Mouse (Mus musculus) thymus, adult 2 months (tissue): ENCODE measurements around the gene Phactr2.

Experiments
- CTCF ChIP-seq: fragments of 200-500 bp; IDR thresholded peaks from 2 replicates; pipeline ENCODE4 v1.5.1; 2012; ENCODE audit warnings: mild to moderate bottlenecking, control low read depth, low read length, moderate library complexity, borderline replicate concordance; ENCODE audit not compliant: control insufficient read depth, poor library complexity, insufficient read depth; ENCODE audit errors: extremely low read depth
- POLR2A ChIP-seq: fragments of 200-500 bp; IDR thresholded peaks from 2 replicates; pipeline ENCODE4 v1.6.1; 2012; ENCODE audit warnings: mild to moderate bottlenecking, low read length, control low read depth, moderate library complexity; ENCODE audit not compliant: control insufficient read depth, poor library complexity, insufficient read depth; ENCODE audit errors: extremely low read depth

DNA sequence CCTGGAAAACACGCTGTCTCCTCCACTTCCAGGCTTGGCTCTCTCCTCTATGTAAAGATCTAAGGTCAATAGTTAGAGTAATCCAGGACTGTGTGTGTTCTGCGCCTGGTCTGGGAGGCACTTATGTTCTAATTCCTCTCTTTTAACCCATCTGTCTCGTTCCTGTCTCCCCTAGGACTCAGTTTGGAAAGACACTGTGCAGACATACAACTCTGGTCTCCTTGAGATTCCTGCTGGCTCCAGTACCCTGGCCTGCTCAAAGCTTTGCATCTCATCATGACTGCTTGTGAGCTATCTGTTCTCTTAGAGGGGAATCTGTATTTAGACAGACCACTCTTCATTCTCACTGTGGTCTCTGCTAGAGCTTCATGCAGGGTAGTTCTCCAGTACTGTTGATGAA, 215.0 kb downstream of the Phactr2 start:
- TF ChIP-seq CTCF (no peak), POLR2A (no peak)
